Mouse (Mus musculus): Measurements from ENCODE around the gene Ankrd54. TPM values are rescaled to one million over a fixed set of nuclear protein-coding genes. Genes with fewer than 3 reads are reported as not detected.
A peak's percentile ranks its signal among the peaks of the same experiment; 100 is the strongest.
"Not testable (repeated sequence)": the region's sequence is repeated elsewhere in the genome, so short reads cannot be mapped to it uniquely, and the experiment has no call there.

The Ankrd54 gene
- polyA plus RNA-seq, 1 experiment from 2014 or later: 43.6 TPM

DNA sequence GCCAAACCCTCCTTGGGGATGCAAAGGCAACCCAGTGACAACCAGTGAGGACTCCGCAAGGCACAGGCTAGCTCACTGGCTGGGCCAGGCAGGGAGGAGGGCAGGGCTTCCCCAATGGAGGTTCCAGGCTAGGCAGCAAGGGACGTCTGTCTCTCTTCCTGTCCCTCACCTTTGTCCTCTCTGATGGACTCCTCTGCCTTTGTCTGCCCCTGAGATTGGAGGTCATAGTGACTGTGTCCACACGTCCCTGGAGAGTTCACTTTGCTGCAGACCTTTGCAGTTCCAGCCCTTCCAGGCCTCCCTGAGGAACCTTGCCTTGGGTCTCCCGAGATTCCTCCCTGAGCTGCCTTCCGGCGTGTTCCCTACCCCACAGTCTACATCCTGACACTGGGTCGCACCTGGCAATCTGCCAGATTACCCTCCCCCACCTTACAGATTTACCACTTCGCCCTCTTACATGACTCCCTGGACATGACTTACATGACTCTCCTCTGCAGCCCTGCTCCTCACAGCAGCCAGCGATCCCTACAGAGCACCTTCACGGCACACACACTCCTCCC lies 39.9 kb downstream of the Ankrd54 start:
- Histone ChIP-seq H3K4me1 (ENCODE audit: control insufficient read depth, insufficient read depth, low read length) (peaks cover 20% of the 10 kb centered on the region), H3K27ac (replicated peaks; ENCODE audit: low read depth, low read length) (no peak overlapping the region), H3K4me2 (ENCODE audit: low read depth, low read length) (no peak overlapping the region), H3K9me3 (ENCODE audit: control insufficient read depth, low read length) (no peaks in the 10 kb centered on the region), H3K9ac (ENCODE audit: low read depth, low read length) (no peak overlapping the region), H3K27me3 (replicated peaks; ENCODE audit: control insufficient read depth, insufficient read depth, low read length) (no peaks in the 10 kb centered on the region), H3K4me3 (ENCODE audit: low read depth, low read length) (no peak overlapping the region), H3K36me3 (ENCODE audit: control insufficient read depth, insufficient read depth, low read length) (no peaks in the 10 kb centered on the region)
- DNase-seq (ENCODE audit: low spot score) (no peak), ATAC-seq (ENCODE audit: low read depth) (no peak)
- WGBS: 57% methylated on average over 10 of the region's 10 CpGs

DNA sequence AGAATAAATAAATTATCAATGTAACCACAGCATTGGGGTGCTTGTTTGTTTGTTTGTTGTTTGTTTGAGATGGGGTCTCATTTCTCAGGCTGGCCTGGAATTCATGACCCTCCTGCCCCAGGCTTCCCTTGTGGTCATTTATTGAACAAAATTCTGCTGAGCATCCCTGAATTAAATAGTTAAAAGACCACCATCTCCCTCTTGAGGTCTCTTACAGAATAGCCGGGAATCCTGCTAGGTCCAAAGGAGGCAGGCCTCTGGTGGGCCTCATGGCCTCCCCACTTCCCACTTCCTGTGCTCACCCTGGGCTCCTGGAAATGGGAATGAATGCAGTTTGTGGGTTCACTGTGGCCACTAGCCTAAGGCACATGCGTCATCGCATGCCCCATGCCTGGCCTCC lies 43.8 kb downstream of the Ankrd54 start:
- 46% methylated on average over 3 of the region's 3 CpGs for WGBS
- no peak overlapping the region for H3K4me3 ChIP-seq (ENCODE audit: low read depth, low read length)
- no peak overlapping the region for H3K27ac ChIP-seq (replicated peaks; ENCODE audit: low read depth, low read length)
- no peak for DNase-seq (ENCODE audit: low spot score)
- ATAC-seq (ENCODE audit: low read depth): no peak
- no peaks in the 10 kb centered on the region for H3K27me3 ChIP-seq (replicated peaks; ENCODE audit: control insufficient read depth, insufficient read depth, low read length)
- no peak overlapping the region for H3K4me2 ChIP-seq (ENCODE audit: low read depth, low read length)
- no peaks in the 10 kb centered on the region for H3K36me3 ChIP-seq (ENCODE audit: control insufficient read depth, insufficient read depth, low read length)
- H3K9ac ChIP-seq (ENCODE audit: low read depth, low read length): no peak overlapping the region
- no peaks in the 10 kb centered on the region for H3K4me1 ChIP-seq (ENCODE audit: control insufficient read depth, insufficient read depth, low read length)
- no peaks in the 10 kb centered on the region for H3K9me3 ChIP-seq (ENCODE audit: control insufficient read depth, low read length)

DNA sequence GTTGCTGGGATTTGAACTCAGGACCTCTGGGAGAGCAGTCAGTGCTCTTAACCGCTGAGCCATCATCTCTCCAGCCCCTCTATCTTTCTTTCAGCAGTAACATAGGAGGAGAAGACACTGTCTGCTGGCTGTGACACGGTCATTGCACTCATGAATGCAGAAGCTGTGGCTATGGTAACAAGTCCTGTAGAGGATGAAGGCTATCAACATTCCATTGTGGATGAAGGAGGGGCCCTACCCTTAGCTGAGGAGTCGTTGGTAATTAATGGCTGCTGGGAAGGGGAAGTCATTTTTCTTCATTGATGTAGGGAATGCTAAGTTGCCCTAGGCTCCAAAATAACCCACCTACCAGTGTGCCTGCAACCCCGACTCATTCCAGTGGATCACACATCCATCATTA lies 44.5 kb downstream of the Ankrd54 start:
- peak; percentile 21; the same call in 1 of the 2 replicates for ATAC-seq (ENCODE audit: low read depth)
- no peaks in the 10 kb centered on the region for H3K36me3 ChIP-seq (ENCODE audit: control insufficient read depth, insufficient read depth, low read length)
- H3K27me3 ChIP-seq (replicated peaks; ENCODE audit: control insufficient read depth, insufficient read depth, low read length): no peaks in the 10 kb centered on the region
- no peaks in the 10 kb centered on the region for H3K9me3 ChIP-seq (ENCODE audit: control insufficient read depth, low read length)
- H3K4me1 ChIP-seq (ENCODE audit: control insufficient read depth, insufficient read depth, low read length): no peaks in the 10 kb centered on the region
- no peak overlapping the region for H3K4me3 ChIP-seq (ENCODE audit: low read depth, low read length)
- no peak overlapping the region for H3K9ac ChIP-seq (ENCODE audit: low read depth, low read length)
- WGBS: 44% methylated on average over 4 of the region's 4 CpGs
- H3K27ac ChIP-seq (replicated peaks; ENCODE audit: low read depth, low read length): no peak overlapping the region
- DNase-seq (ENCODE audit: low spot score): no peak
- H3K4me2 ChIP-seq (ENCODE audit: low read depth, low read length): no peak overlapping the region

- H3K9ac ChIP-seq (ENCODE audit: low read depth, low read length): no peak overlapping the region
- DNase-seq (ENCODE audit: low spot score): no peak
- 52% methylated on average over 7 of the region's 7 CpGs for WGBS
Measured at GRCm38 (mm10) chr15:79013382-79013781, 49.3 kb downstream of the Ankrd54 start.

GRCm38 (mm10) chr15:79011550-79011949 lies 51.1 kb downstream of the Ankrd54 start:
- H3K36me3 ChIP-seq (ENCODE audit: control insufficient read depth, insufficient read depth, low read length): peaks cover 10% of the 10 kb centered on the region
- no peaks in the 10 kb centered on the region for H3K4me1 ChIP-seq (ENCODE audit: control insufficient read depth, insufficient read depth, low read length)
- H3K4me3 ChIP-seq (ENCODE audit: low read depth, low read length): no peak overlapping the region
- DNase-seq (ENCODE audit: low spot score): no peak
- no peaks in the 10 kb centered on the region for H3K27me3 ChIP-seq (replicated peaks; ENCODE audit: control insufficient read depth, insufficient read depth, low read length)
- no peaks in the 10 kb centered on the region for H3K9me3 ChIP-seq (ENCODE audit: control insufficient read depth, low read length)
- 73% methylated on average over 10 of the region's 10 CpGs for WGBS
- no peak overlapping the region for H3K4me2 ChIP-seq (ENCODE audit: low read depth, low read length)
- H3K27ac ChIP-seq (replicated peaks; ENCODE audit: low read depth, low read length): no peak overlapping the region
- no peak for ATAC-seq (ENCODE audit: low read depth)
- no peak overlapping the region for H3K9ac ChIP-seq (ENCODE audit: low read depth, low read length)

More at GRCm38 (mm10) chr15:79013382-79013781, 49.3 kb downstream of the Ankrd54 start:
- Histone ChIP-seq H3K36me3 (ENCODE audit: control insufficient read depth, insufficient read depth, low read length) (no peaks in the 10 kb centered on the region), H3K9me3 (ENCODE audit: control insufficient read depth, low read length) (no peaks in the 10 kb centered on the region), H3K4me3 (ENCODE audit: low read depth, low read length) (no peak overlapping the region), H3K4me2 (ENCODE audit: low read depth, low read length) (no peak overlapping the region), H3K27ac (replicated peaks; ENCODE audit: low read depth, low read length) (no peak overlapping the region), H3K27me3 (replicated peaks; ENCODE audit: control insufficient read depth, insufficient read depth, low read length) (no peaks in the 10 kb centered on the region), H3K4me1 (ENCODE audit: control insufficient read depth, insufficient read depth, low read length) (no peaks in the 10 kb centered on the region)
- no peak for ATAC-seq (ENCODE audit: low read depth)

- ATAC-seq (ENCODE audit: low read depth) (peak; percentile 39; the same call in 1 of the 2 replicates), DNase-seq (ENCODE audit: low spot score) (no peak)
- Histone ChIP-seq H3K4me3 (ENCODE audit: low read depth, low read length) (no peak overlapping the region), H3K27me3 (replicated peaks; ENCODE audit: control insufficient read depth, insufficient read depth, low read length) (no peaks in the 10 kb centered on the region), H3K36me3 (ENCODE audit: control insufficient read depth, insufficient read depth, low read length) (peaks cover 26% of the 10 kb centered on the region), H3K4me2 (ENCODE audit: low read depth, low read length) (no peak overlapping the region), H3K27ac (replicated peaks; ENCODE audit: low read depth, low read length) (0 out of 2 replicates have a peak overlapping the region, but pooled peaks have one; percentile 6), H3K4me1 (ENCODE audit: control insufficient read depth, insufficient read depth, low read length) (no peaks in the 10 kb centered on the region), H3K9ac (ENCODE audit: low read depth, low read length) (no peak overlapping the region), H3K9me3 (ENCODE audit: control insufficient read depth, low read length) (no peaks in the 10 kb centered on the region)
- 70% methylated on average over 4 of the region's 5 CpGs for WGBS
Measured at GRCm38 (mm10) chr15:79009734-79010133, 53.0 kb downstream of the Ankrd54 start.

DNA sequence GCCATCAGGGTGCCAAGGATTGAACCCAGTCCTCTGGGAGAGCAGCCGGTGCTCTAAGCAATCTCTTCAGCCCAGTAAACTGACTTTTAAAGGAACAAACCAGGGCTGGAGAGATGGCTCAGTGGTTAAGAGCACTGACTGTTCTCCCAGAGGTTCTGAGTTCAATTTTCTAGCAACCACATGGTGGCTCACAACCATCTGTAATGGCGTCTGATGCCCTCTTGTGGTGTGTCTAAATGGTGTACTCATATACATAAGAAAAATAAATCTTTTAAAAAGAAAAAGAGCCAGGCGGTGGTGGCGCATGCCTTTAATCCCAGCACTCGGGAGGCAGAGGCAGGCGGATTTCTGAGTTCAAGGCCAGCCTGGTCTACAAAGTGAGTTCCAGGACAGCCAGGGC lies 54.9 kb downstream of the Ankrd54 start:
- not testable (repeated sequence) for H3K4me1 ChIP-seq (ENCODE audit: control insufficient read depth, insufficient read depth, low read length); H3K4me3 ChIP-seq (ENCODE audit: low read depth, low read length); H3K27me3 ChIP-seq (replicated peaks; ENCODE audit: control insufficient read depth, insufficient read depth, low read length); H3K27ac ChIP-seq (replicated peaks; ENCODE audit: low read depth, low read length); H3K9ac ChIP-seq (ENCODE audit: low read depth, low read length); ATAC-seq (ENCODE audit: low read depth); H3K9me3 ChIP-seq (ENCODE audit: control insufficient read depth, low read length); DNase-seq (ENCODE audit: low spot score); H3K4me2 ChIP-seq (ENCODE audit: low read depth, low read length)
- 89% methylated on average over 6 of the region's 6 CpGs for WGBS
- H3K36me3 ChIP-seq (ENCODE audit: control insufficient read depth, insufficient read depth, low read length): peaks cover 45% of the 10 kb centered on the region

DNA sequence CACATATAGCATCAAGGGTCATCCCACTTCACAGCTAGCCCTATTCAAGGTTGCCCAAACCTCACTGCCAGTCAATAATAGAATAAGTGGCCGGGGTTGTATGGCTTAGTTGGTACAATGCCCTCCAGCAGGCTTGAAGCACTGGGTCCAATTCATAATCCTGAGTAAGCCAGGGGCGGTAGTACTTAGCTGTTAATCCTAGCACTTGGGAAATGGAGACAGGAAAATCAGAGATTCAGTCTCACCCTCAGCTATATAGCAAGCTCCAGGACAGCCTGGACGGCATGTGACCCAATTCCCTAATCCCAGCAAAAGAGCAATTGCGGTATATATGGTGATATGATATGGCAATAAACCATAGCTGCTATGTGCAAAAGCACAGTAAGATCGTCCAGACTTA lies 55.6 kb downstream of the Ankrd54 start:
- H3K4me3 ChIP-seq (ENCODE audit: low read depth, low read length): no peak overlapping the region
- H3K27ac ChIP-seq (replicated peaks; ENCODE audit: low read depth, low read length): no peak overlapping the region
- no peak for ATAC-seq (ENCODE audit: low read depth)
- H3K4me1 ChIP-seq (ENCODE audit: control insufficient read depth, insufficient read depth, low read length): no peaks in the 10 kb centered on the region
- H3K4me2 ChIP-seq (ENCODE audit: low read depth, low read length): no peak overlapping the region
- WGBS: 91% methylated on average over 5 of the region's 5 CpGs
- peaks cover 53% of the 10 kb centered on the region for H3K36me3 ChIP-seq (ENCODE audit: control insufficient read depth, insufficient read depth, low read length)
- no peak overlapping the region for H3K9ac ChIP-seq (ENCODE audit: low read depth, low read length)
- no peak for DNase-seq (ENCODE audit: low spot score)
- no peaks in the 10 kb centered on the region for H3K9me3 ChIP-seq (ENCODE audit: control insufficient read depth, low read length)
- H3K27me3 ChIP-seq (replicated peaks; ENCODE audit: control insufficient read depth, insufficient read depth, low read length): no peaks in the 10 kb centered on the region

DNA sequence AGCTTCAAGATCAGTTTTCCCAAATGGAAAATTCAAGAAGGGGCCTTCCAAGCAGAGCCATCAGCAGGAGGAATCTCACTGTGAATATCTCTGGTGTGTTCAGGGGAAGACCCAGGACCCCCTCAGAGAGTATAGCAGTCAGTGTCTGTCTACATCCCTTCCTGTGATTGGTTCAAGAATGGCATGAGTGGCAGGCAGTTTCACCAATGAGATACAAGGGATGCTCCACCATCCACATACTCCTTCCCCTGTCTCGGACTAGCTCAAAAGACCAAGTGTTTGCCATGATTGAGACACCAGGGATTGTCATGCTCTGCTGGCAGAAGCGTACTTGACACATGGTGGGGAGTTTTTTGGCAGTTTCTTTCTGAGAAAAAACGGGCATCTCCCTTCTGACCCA lies 56.1 kb downstream of the Ankrd54 start:
- peaks cover 57% of the 10 kb centered on the region for H3K36me3 ChIP-seq (ENCODE audit: control insufficient read depth, insufficient read depth, low read length)
- H3K27me3 ChIP-seq (replicated peaks; ENCODE audit: control insufficient read depth, insufficient read depth, low read length): no peaks in the 10 kb centered on the region
- no peak overlapping the region for H3K27ac ChIP-seq (replicated peaks; ENCODE audit: low read depth, low read length)
- ATAC-seq (ENCODE audit: low read depth) (no peak), DNase-seq (ENCODE audit: low spot score) (no peak)
- H3K9ac ChIP-seq (ENCODE audit: low read depth, low read length): no peak overlapping the region
- H3K4me1 ChIP-seq (ENCODE audit: control insufficient read depth, insufficient read depth, low read length): no peaks in the 10 kb centered on the region
- H3K4me2 ChIP-seq (ENCODE audit: low read depth, low read length): no peak overlapping the region
- 78% methylated on average over 3 of the region's 3 CpGs for whole genome bisulfite sequencing
- no peaks in the 10 kb centered on the region for H3K9me3 ChIP-seq (ENCODE audit: control insufficient read depth, low read length)
- no peak overlapping the region for H3K4me3 ChIP-seq (ENCODE audit: low read depth, low read length)

All from embryonic facial prominence, embryonic 14.5 days (tissue).